Mouse (Mus musculus) cerebral cortex, adult 2 months (tissue): ENCODE data around the gene Rftn2.

Source experiments
- WGBS: fragments of 180-500 bp; shearing (Covaris S2); methylation state at CpG from one replicate; pipeline ENCODE4 v1.1.7; 2018; 5-methylcytosine and 5-hydroxymethylcytosine counted together

Rftn2 gene

DNA sequence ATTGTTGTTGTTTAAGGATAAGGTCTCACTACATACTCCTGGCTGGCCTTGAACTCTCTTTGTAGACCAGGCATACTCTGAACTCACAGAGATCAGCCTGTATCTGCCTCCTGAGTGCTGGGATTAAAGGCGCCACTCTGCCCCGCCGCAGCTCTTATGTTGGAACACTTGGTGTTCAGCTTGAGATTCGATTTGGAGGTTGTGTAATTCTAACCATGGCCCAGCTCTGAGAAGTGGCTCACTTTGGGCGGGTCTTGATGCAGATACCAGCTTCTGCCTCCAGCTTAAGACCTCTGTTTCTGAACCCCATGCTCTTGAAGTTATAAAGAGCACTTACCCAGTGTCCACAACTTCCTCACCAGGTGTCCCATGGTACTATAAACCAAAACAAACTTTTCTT lies 96.9 kb downstream of the Rftn2 start:
- 91% methylated on average over 5 of the region's 5 CpGs for WGBS

DNA sequence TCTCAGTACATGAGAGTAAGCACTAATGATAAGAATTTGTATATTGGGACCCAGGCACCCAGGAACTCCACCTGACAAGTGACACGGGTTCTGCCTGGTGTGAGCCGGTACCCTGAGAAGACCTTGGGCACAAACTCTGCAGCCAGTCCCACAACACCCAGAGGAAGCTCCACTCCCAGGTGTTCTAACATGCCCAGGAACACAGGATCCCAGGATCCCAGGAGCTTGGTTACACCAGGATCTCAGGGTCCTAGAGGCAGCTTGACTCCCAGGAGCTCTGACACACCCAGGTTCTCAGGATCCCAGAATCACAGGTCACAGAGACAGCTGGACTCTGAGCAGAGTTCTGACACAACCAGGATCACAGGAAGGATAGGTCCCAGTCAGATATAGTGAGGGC lies 102.4 kb downstream of the Rftn2 start:
- WGBS = 97% methylated on average over 2 of the region's 2 CpGs

DNA sequence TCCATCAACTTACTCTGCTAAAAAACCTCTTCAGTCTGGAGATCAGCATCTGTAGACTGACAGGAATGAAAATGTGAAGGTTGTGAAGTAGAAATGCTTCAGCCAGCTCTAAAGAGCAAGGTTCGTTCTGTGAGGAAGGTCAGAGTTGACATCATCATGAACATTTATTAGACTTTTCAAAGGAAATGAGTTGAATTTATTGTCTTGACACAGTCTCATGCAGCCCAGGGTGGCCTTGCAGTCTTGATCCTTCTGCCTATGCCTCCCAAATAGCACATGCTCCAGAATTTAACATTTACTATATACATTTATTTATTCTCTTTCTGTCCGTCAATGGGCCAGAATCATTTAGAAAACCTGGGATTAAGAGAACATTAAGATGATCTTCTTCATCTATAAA lies 103.0 kb downstream of the Rftn2 start:
- 96% methylated on average over 2 of the region's 2 CpGs for WGBS

DNA sequence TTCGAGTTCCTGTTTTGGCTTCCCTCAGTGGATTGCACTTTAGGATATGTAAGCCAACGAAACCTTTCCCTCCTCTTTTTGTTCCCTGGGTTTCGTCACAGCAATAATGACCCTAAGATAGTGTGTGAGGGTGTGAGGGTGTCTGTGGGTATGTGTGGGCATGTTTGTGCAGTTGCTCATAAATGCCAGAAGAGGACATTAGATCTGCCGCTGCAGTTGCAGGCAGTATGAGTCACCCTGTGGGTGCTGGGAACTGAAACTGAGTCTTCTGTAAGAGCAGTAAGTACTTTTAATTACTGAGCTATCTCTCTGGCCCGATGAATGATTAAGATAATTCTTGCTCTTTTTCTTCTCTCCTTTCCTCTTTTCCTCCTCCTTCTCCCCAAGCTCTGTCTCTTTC lies 103.5 kb downstream of the Rftn2 start:
- 93% methylated on average over 5 of the region's 5 CpGs for WGBS
